Mouse (Mus musculus) heart, postnatal 0 days (tissue): ENCODE measurements around the gene 4931422A03Rik. TPM values are rescaled to one million over a fixed set of nuclear protein-coding genes. Genes with fewer than 3 reads are reported as not detected.
"Not testable (repeated sequence)": the region's sequence is repeated elsewhere in the genome, so short reads cannot be mapped to it uniquely, and the experiment has no call there.

Experiments
- ATAC-seq: fragments of 200-750 bp; cut with Nextera tagmentation; 2 replicates; pipeline ENCODE4 v1.8.0; 2017; ENCODE audit warnings: low read depth, moderate number of reproducible peaks, moderate library complexity; ENCODE audit not compliant: insufficient read depth
- DNase-seq: peaks from one replicate; pipeline ENCODE4 v3.0.0-alpha.2; 2016; ENCODE audit warnings: low spot score
- H3K27ac ChIP-seq: fragments of 300-500 bp; sonication (generic); 2 replicates; pipeline ENCODE4 v1.5.1; 2014; ENCODE audit warnings: low read depth, mild to moderate bottlenecking
- H3K27me3 ChIP-seq: fragments of 300-500 bp; sonication (generic); 2 replicates; pipeline ENCODE4 v1.6.1; 2014; ENCODE audit warnings: low read length, mixed read lengths; ENCODE audit not compliant: control insufficient read depth, insufficient read depth
- H3K36me3 ChIP-seq: fragments of 300-500 bp; sonication (generic); replicated peaks from 2 replicates; pipeline ENCODE4 v1.6.1; 2014; ENCODE audit warnings: low read length, mixed read lengths; ENCODE audit not compliant: control insufficient read depth, insufficient read depth
- H3K4me1 ChIP-seq: fragments of 300-500 bp; sonication (generic); 2 replicates; pipeline ENCODE4 v1.6.1; 2014; ENCODE audit warnings: antibody characterized with exemption; ENCODE audit not compliant: control insufficient read depth, insufficient read depth
- H3K4me2 ChIP-seq: fragments of 300-500 bp; sonication (generic); 2 replicates; pipeline ENCODE4 v1.6.1; 2014; ENCODE audit warnings: low read depth, mild to moderate bottlenecking, low read length, moderate library complexity
- H3K4me3 ChIP-seq: fragments of 300-500 bp; sonication (generic); 2 replicates; pipeline ENCODE4 v1.5.1; 2014; ENCODE audit warnings: low read depth, low read length
- H3K9ac ChIP-seq: fragments of 300-500 bp; sonication (generic); replicated peaks from 2 replicates; pipeline ENCODE4 v1.6.1; 2014; ENCODE audit warnings: low read depth, low read length, mixed read lengths
- H3K9me3 ChIP-seq: fragments of 300-500 bp; sonication (generic); replicated peaks from 2 replicates; pipeline ENCODE4 v1.6.1; 2016; ENCODE audit warnings: low read length; ENCODE audit not compliant: control insufficient read depth
- CTCF ChIP-seq: IDR thresholded peaks from 2 replicates; pipeline ENCODE4 v1.5.1; 2016; ENCODE audit warnings: antibody characterized with exemption, control low read depth, low read depth
- EP300 ChIP-seq: IDR thresholded peaks from 2 replicates; pipeline ENCODE4 v1.6.1; 2016; ENCODE audit warnings: antibody characterized with exemption, low read depth
- WGBS: fragments of 180-500 bp; shearing (Covaris S2); extraction: QIAGEN DNeasy Blood & Tissue Kit; methylation state at CpG from one replicate; pipeline ENCODE4 v1.1.7; 2014; 5-methylcytosine and 5-hydroxymethylcytosine counted together
- polyA plus RNA-seq: library from polyadenylated mRNA; unstranded; fragments of >200 nt; fragmentation: Nextera tagmentation; extraction: Ambion mirVana; gene quantifications from 2 replicates; pipeline ENCODE4 v1.2.1, GENCODE M21; 2015
- total RNA-seq: library from RNA; depleted of rRNA; stranded (reverse); fragments of >200 nt; gene quantifications from 2 replicates; pipeline ENCODE4 v1.2.3, GENCODE M21; 2014; ENCODE audit warnings: low replicate concordance

Gene 4931422A03Rik
- total and polyA plus RNA-seq, 2 experiments from 2014 or later: 1.1 TPM; not detected in 1

- H3K4me2 ChIP-seq: no peak overlapping the region
- no peaks in the 10 kb centered on the region for H3K9me3 ChIP-seq
- H3K9ac ChIP-seq: no peak overlapping the region
- no peak for ATAC-seq
- TF ChIP-seq CTCF (no peak), EP300 (no peak)
- peaks cover 13% of the 10 kb centered on the region for H3K4me1 ChIP-seq
- H3K27me3 ChIP-seq: no peaks in the 10 kb centered on the region
- no peak overlapping the region for H3K4me3 ChIP-seq
- H3K36me3 ChIP-seq: no peaks in the 10 kb centered on the region
- DNase-seq: no peak
- no peak overlapping the region for H3K27ac ChIP-seq
- 91% methylated on average over 4 of the region's 4 CpGs for WGBS
Measured at GRCm38 (mm10) chr2:104024656-104025055, 3.5 kb downstream of the 4931422A03Rik start.

DNA sequence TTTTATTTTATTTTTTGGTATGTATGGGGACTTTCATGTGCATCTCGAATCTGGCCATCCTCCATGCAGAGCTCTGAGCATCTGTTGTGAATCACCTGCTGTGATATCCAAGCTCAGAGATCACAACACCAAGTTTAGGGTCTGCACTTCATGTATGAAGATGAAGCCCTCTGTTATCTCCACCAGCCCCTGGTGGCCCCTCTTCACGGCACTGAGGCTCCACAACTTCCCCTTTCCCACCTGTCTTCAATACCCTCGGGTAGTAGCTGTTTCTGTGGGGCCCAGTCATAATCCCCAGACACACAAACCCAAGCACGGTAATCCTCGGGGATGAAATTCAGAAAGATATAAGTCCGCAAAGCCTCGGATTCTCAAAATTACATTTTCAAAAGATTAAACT lies 5.1 kb downstream of the 4931422A03Rik start:
- DNase-seq (no peak), ATAC-seq (no peak)
- Histone ChIP-seq H3K4me1 (no peaks in the 10 kb centered on the region), H3K9me3 (no peaks in the 10 kb centered on the region), H3K4me2 (no peak overlapping the region), H3K27ac (no peak overlapping the region), H3K36me3 (no peaks in the 10 kb centered on the region), H3K4me3 (no peak overlapping the region), H3K27me3 (no peaks in the 10 kb centered on the region), H3K9ac (no peak overlapping the region)
- no peak for TF ChIP-seq EP300
- no peak for TF ChIP-seq CTCF
- 78% methylated on average over 7 of the region's 7 CpGs for WGBS

DNA sequence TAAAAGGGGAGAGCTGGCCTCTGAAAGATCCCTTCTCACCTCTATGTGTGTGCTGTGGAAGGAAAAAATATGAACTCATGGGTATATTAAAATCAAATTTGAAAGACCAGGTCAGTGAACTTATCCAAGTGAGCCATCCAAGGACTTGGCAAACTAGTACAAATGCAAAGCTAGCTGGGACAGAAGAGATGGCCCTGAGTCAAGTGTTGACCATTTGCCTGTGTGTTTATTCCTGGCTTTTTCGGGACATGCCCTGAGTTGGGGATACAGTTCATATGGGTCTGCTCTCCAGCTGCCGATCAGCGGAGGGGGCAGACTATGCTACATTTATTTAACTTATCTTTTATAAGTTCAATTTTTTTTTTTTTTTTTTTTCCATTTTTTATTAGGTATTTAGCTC lies 19.3 kb downstream of the 4931422A03Rik start:
- not testable (repeated sequence) for H3K9ac ChIP-seq, H3K4me1 ChIP-seq, ATAC-seq, H3K9me3 ChIP-seq, H3K27ac ChIP-seq, DNase-seq, H3K4me3 ChIP-seq, H3K27me3 ChIP-seq, H3K4me2 ChIP-seq, H3K36me3 ChIP-seq
- 88% methylated on average over 3 of the region's 3 CpGs for WGBS

- H3K9ac ChIP-seq: no peak overlapping the region
- H3K36me3 ChIP-seq: no peaks in the 10 kb centered on the region
- H3K27me3 ChIP-seq: peaks cover 8% of the 10 kb centered on the region
- H3K4me1 ChIP-seq: no peaks in the 10 kb centered on the region
- no peaks in the 10 kb centered on the region for H3K9me3 ChIP-seq
- WGBS: 69% methylated on average over 7 of the region's 7 CpGs
- ATAC-seq (no peak), DNase-seq (no peak)
- no peak overlapping the region for H3K4me2 ChIP-seq
- TF ChIP-seq CTCF: no peak
- no peak for TF ChIP-seq EP300
- no peak overlapping the region for H3K4me3 ChIP-seq
- H3K27ac ChIP-seq: no peak overlapping the region
Measured at GRCm38 (mm10) chr2:104007793-104008519, 20.2 kb downstream of the 4931422A03Rik start.

- Histone ChIP-seq H3K36me3 (no peaks in the 10 kb centered on the region), H3K27ac (no peak overlapping the region), H3K4me2 (no peak overlapping the region), H3K9ac (no peak overlapping the region), H3K27me3 (peaks cover 9% of the 10 kb centered on the region), H3K4me3 (no peak overlapping the region), H3K9me3 (no peaks in the 10 kb centered on the region), H3K4me1 (no peaks in the 10 kb centered on the region)
- DNase-seq (no peak), ATAC-seq (no peak)
- WGBS: 33% methylated on average over 16 of the region's 16 CpGs
- TF ChIP-seq CTCF (peak; percentile 56), EP300 (no peak)
Measured at GRCm38 (mm10) chr2:104002711-104003413, 25.3 kb downstream of the 4931422A03Rik start.

- H3K4me1 ChIP-seq: no peaks in the 10 kb centered on the region
- WGBS: 53% methylated on average over 4 of the region's 4 CpGs
- ATAC-seq: no peak
- H3K9me3 ChIP-seq: no peaks in the 10 kb centered on the region
- no peak for TF ChIP-seq CTCF
- TF ChIP-seq EP300: no peak
- no peak overlapping the region for H3K4me2 ChIP-seq
- no peak overlapping the region for H3K4me3 ChIP-seq
- no peak for DNase-seq
- no peak overlapping the region for H3K9ac ChIP-seq
- no peak overlapping the region for H3K27ac ChIP-seq
- peaks cover 9% of the 10 kb centered on the region for H3K27me3 ChIP-seq
- H3K36me3 ChIP-seq: no peaks in the 10 kb centered on the region
Measured at GRCm38 (mm10) chr2:104001861-104002260, 26.3 kb downstream of the 4931422A03Rik start.
